Comparison of ENCODE assay signal across 20 mouse cellular contexts in the genomic region with DNA sequence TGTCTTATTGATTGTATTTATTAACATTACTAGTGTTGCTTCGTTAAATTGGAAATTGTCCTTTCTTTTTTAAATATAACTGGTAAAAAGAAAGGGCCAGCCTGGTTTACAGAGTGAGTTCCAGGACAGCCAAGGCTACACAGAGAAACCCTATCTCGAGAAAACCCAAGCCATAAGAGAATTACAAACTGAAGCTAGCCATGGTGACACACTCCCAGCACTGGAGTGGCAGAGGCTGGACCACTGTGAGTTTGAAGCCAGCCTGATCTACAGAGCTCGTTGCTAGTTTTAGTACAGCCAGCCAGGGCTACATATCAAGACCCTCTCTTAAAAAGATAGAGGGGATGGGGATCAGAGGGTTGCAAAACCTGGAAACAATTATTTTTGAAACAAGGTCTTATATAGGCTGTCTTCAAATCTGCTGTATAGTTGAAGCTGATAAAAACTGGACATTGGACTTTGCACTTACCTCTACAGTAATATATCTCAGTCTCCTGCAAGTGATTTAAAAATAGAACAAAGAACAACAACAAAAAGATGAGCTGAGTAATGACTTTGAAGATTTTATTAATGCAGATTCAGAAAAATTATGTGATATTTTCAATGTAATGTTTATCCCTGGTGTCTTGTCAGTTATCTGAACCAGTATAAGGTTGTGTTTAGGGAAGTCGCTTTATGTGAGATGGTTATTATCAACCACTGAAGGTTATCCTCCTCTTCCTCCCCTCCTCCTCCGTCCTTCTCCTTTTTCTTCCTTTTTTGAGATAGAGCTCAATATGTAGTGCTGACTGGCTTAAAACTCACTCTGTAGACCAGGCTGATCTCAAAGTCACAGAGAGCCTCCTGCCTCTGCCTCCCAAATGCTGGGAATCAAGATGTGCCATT.
"Had no signal": no experiment of that assay in that cellular context is flagged by ENCODE, and none has a peak within 500 bp of the region (broad histone marks: within the 10 kb centered on the region; RNA-seq: fewer than 3 reads in every experiment).

No protein-coding gene starts in this region.

- H3K27ac ChIP-seq: liver, embryonic 15.5 days; lung, embryonic 15.5 days; macrophage; midbrain, embryonic 10.5 days; midbrain, embryonic 12.5 days; neural tube, embryonic 13.5 days; neural tube, embryonic 15.5 days had no signal

- H3K4me1 ChIP-seq: lung, embryonic 15.5 days; midbrain, embryonic 10.5 days; midbrain, embryonic 12.5 days; neural tube, embryonic 13.5 days; neural tube, embryonic 15.5 days had no signal

- H3K4me3 ChIP-seq: liver, embryonic 15.5 days; lung, embryonic 15.5 days; midbrain, embryonic 10.5 days; midbrain, embryonic 12.5 days; myocyte; neural tube, embryonic 13.5 days; neural tube, embryonic 15.5 days had no signal

- ATAC-seq: liver, postnatal 0 days; lung, postnatal 0 days; midbrain, embryonic 16.5 days had no signal

- H3K27me3 ChIP-seq: liver, embryonic 15.5 days; lung, embryonic 15.5 days; midbrain, embryonic 12.5 days; neural tube, embryonic 13.5 days; neural tube, embryonic 15.5 days had no signal

- H3K9ac ChIP-seq: liver, embryonic 15.5 days; liver, postnatal 0 days; lung, embryonic 15.5 days; midbrain, embryonic 12.5 days; neural tube, embryonic 13.5 days; neural tube, embryonic 15.5 days had no signal

- H3K4me2 ChIP-seq: liver, embryonic 15.5 days; lung, embryonic 15.5 days; midbrain, embryonic 12.5 days; neural tube, embryonic 13.5 days; neural tube, embryonic 15.5 days had no signal

- DNase-seq: liver, postnatal 0 days; lung, adult 2 months; lung, postnatal 14 days; lung, postnatal 36 days; midbrain, embryonic 14.5 days; right cerebral cortex, postnatal 14 days; spleen, adult 18-20 months; thymus, adult 18-20 months; thymus, postnatal 25 days; thymus, postnatal 4 days had no signal

- H3K9me3 ChIP-seq: liver, embryonic 15.5 days; lung, embryonic 15.5 days; midbrain, embryonic 10.5 days; midbrain, embryonic 12.5 days; neural tube, embryonic 13.5 days; neural tube, embryonic 15.5 days had no signal
